Mouse (Mus musculus): ENCODE results near the gene Dido1. TPM values are rescaled to one million over a fixed set of nuclear protein-coding genes. Genes with fewer than 3 reads are reported as not detected.

Gene Dido1
- polyA plus RNA-seq, 1 experiment from 2014 or later = 30.1 TPM

DNA sequence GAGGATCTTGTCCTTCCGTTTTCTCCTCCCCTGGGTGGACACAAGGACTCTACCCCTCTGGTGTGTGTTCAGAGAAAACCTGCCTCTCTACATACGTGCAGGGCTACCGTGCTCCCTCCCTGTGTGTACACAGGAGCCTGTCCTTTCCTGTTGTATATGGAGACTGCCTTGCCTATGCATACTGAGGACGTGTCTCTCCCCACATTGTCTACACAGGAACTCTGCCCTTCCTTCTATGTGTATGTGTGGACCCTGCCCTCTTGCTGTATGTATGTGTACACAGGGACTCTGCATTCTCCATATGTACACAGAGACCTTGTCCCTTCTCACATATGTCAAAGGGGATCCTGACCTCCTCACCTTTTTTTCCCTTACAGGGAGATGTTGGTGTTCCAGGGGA, 99.5 kb downstream of the Dido1 start:
- H3K9me3 ChIP-seq = no peaks in the 10 kb centered on the region
- no peak overlapping the region for H3K4me2 ChIP-seq
- H3K4me3 ChIP-seq = no peak overlapping the region
- no peak for ATAC-seq (replicated peaks)
- WGBS = 76% methylated on average over 4 of the region's 4 CpGs
- H3K27me3 ChIP-seq (replicated peaks) = no peaks in the 10 kb centered on the region
- no peak overlapping the region for H3K27ac ChIP-seq
- H3K36me3 ChIP-seq (replicated peaks) = no peaks in the 10 kb centered on the region
- H3K4me1 ChIP-seq = no peaks in the 10 kb centered on the region
- no peak overlapping the region for H3K9ac ChIP-seq

Other genes starting within 250 kb of the Dido1 start
- gene Ntsr1, start 210.0 kb downstream of the Dido1 start, polyA plus RNA-seq (2015; fragmentation: Nextera tagmentation; extraction: Ambion mirVana) = 2.2 and 3.2 TPM in 2 replicates
- gene Mrgbp, start 128.7 kb downstream of the Dido1 start, polyA plus RNA-seq (2015; fragmentation: Nextera tagmentation; extraction: Ambion mirVana) = 46.4 and 49.1 TPM in 2 replicates
- 89.2 and 96.7 TPM in 2 replicates for gene Ogfr, start 120.8 kb downstream of the Dido1 start, polyA plus RNA-seq (2015; fragmentation: Nextera tagmentation; extraction: Ambion mirVana)
- 36.7 and 37.7 TPM in 2 replicates for gene Col9a3, start 112.2 kb downstream of the Dido1 start, polyA plus RNA-seq (2015; fragmentation: Nextera tagmentation; extraction: Ambion mirVana)
- 0.30 and 0.43 TPM in 2 replicates for gene Tcfl5, start 67.3 kb downstream of the Dido1 start, polyA plus RNA-seq (2015; fragmentation: Nextera tagmentation; extraction: Ambion mirVana)
- gene Gid8, start 118 bp upstream of the Dido1 start, polyA plus RNA-seq (2015; fragmentation: Nextera tagmentation; extraction: Ambion mirVana) = 56.1 and 60.7 TPM in 2 replicates
- gene Slc17a9, start 15.3 kb upstream of the Dido1 start, polyA plus RNA-seq (2015; fragmentation: Nextera tagmentation; extraction: Ambion mirVana) = 0.17 and 0.26 TPM in 2 replicates
- 14.9 and 16.5 TPM in 2 replicates for gene Bhlhe23, start 66.9 kb upstream of the Dido1 start, polyA plus RNA-seq (2015; fragmentation: Nextera tagmentation; extraction: Ambion mirVana)
- gene Ythdf1, start 210.9 kb upstream of the Dido1 start, polyA plus RNA-seq (2015; fragmentation: Nextera tagmentation; extraction: Ambion mirVana) = 52.0 and 52.2 TPM in 2 replicates
- gene Birc7, start 219.0 kb upstream of the Dido1 start, polyA plus RNA-seq (2015; fragmentation: Nextera tagmentation; extraction: Ambion mirVana) = 0.10 and 0.31 TPM in 2 replicates
- gene Nkain4, start 244.7 kb upstream of the Dido1 start, polyA plus RNA-seq (2015; fragmentation: Nextera tagmentation; extraction: Ambion mirVana) = 77.0 and 94.1 TPM in 2 replicates